Mouse (Mus musculus) heart, embryonic 10.5 days (tissue): ENCODE data around the gene Slc16a8. TPM values are rescaled to one million over a fixed set of nuclear protein-coding genes. Genes with fewer than 3 reads are reported as not detected.
A peak's percentile ranks its signal among the peaks of the same experiment; 100 is the strongest.

ENCODE experiments used
- DNase-seq: peaks from one replicate; pipeline ENCODE4 v3.0.0-alpha.2; 2017; ENCODE audit warnings: low spot score
- H3K27ac ChIP-seq: fragments of 300-500 bp; sonication (generic); 2 replicates; pipeline ENCODE4 v1.5.1; 2016; ENCODE audit warnings: mild to moderate bottlenecking
- H3K27me3 ChIP-seq: fragments of 300-500 bp; sonication (generic); 2 replicates; pipeline ENCODE4 v1.6.1; 2016; ENCODE audit warnings: mild to moderate bottlenecking; ENCODE audit not compliant: poor library complexity, insufficient read depth, severe bottlenecking
- H3K36me3 ChIP-seq: fragments of 300-500 bp; sonication (generic); 2 replicates; pipeline ENCODE4 v1.6.1; 2016; ENCODE audit warnings: mild to moderate bottlenecking, moderate library complexity
- H3K4me1 ChIP-seq: fragments of 300-500 bp; sonication (generic); 2 replicates; pipeline ENCODE4 v1.6.1; 2016; ENCODE audit warnings: mild to moderate bottlenecking
- H3K4me3 ChIP-seq: fragments of 300-500 bp; sonication (generic); 2 replicates; pipeline ENCODE4 v1.5.1; 2016; ENCODE audit warnings: mild to moderate bottlenecking, moderate library complexity
- H3K9me3 ChIP-seq: fragments of 300-500 bp; sonication (generic); 2 replicates; pipeline ENCODE4 v1.6.1; 2016; ENCODE audit warnings: mild to moderate bottlenecking, moderate library complexity
- WGBS: fragments of 180-500 bp; shearing (Covaris S2); methylation state at CpG from one replicate; pipeline ENCODE4 v1.1.7; 2016; 5-methylcytosine and 5-hydroxymethylcytosine counted together
- polyA plus RNA-seq: library from polyadenylated mRNA; unstranded; fragments of >200 nt; fragmentation: Nextera tagmentation; extraction: Ambion mirVana; gene quantifications from 2 replicates; pipeline ENCODE4 v1.2.1, GENCODE M21; 2016

Slc16a8 gene
- polyA plus RNA-seq, 1 experiment from 2014 or later, result 0.15 TPM

DNA sequence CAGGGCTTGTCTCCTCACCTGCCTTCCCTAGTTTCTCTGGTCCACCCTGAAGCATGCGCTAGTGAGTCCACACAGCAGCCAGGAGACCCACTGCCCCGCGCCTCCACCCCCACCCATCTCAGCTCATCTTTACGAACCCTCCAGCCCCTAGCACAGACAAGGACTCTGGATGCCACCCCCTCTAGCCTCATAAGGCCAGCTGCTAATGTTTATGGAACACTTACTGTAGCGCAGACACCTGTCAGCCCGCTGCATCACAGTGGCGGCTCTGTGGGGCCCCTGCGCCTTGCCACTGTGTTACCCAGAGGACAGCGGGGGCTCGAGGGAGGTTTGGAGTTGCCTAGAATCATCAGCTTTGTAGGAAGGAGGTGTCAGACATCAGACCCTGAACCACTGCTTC lies 52.0 kb downstream of the Slc16a8 start:
- Histone ChIP-seq H3K27ac (peak overlapping the region; percentile 62), H3K9me3 (no peaks in the 10 kb centered on the region), H3K27me3 (peaks cover 51% of the 10 kb centered on the region), H3K36me3 (no peaks in the 10 kb centered on the region), H3K4me1 (peaks cover 30% of the 10 kb centered on the region), H3K4me3 (peak overlapping the region; percentile 18)
- 21% methylated on average over 10 of the region's 10 CpGs for WGBS
- DNase-seq, result no peak

DNA sequence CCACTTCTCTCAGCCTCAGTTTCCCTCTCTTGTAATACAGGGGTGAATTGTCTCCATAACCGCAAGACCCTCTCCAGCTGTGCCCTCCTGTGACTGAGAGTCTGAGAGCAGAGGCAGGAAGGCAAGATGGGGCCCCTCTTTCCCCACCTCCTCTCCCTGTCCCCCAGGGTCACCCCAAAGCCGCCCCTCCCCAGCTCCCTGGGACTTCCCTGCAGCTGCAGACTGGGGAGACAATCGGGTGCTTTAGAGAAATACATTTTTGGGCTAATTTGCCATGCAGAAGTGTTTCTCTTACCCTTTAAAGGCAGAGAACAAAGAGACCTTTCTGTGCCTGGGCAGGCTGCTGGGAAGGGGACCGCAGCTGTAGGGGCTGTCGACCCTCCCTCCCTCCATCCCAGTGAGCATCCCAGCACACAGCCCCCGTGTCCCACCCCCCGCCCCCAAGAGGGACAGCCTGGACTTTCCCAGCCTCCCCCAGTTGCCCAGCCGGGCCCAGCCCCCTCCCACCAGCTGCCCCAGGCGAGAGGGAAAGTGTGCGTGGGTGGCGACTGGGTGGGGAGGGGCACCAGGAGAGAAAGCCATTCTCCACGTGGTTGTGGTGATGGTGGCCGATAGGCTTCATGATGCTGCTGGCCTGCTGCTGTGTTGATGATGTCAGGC lies 52.9 kb downstream of the Slc16a8 start:
- H3K4me3 ChIP-seq, result no peak overlapping the region; the same call in 1 of the 2 replicates
- no peak for DNase-seq
- H3K4me1 ChIP-seq, result peaks cover 29% of the 10 kb centered on the region
- H3K36me3 ChIP-seq, result no peaks in the 10 kb centered on the region
- 29% methylated on average over 13 of the region's 13 CpGs for WGBS
- H3K27me3 ChIP-seq, result peaks cover 51% of the 10 kb centered on the region
- peak overlapping the region; percentile 69 for H3K27ac ChIP-seq
- H3K9me3 ChIP-seq, result no peaks in the 10 kb centered on the region

Other genes starting within 250 kb of the Slc16a8 start
- gene H1f0, start 226.3 kb downstream of the Slc16a8 start, polyA plus RNA-seq, result 195 and 250 TPM in 2 replicates
- 0.26 TPM in 1 of 2 replicates, not detected in the other for gene Galr3, start 212.9 kb downstream of the Slc16a8 start, polyA plus RNA-seq
- 34.8 and 48.7 TPM in 2 replicates for gene Ankrd54, start 191.9 kb downstream of the Slc16a8 start, polyA plus RNA-seq
- gene Eif3l, start 179.6 kb downstream of the Slc16a8 start, polyA plus RNA-seq, result 201 and 226 TPM in 2 replicates
- gene Micall1, start 145.9 kb downstream of the Slc16a8 start, polyA plus RNA-seq, result 13.1 and 14.5 TPM in 2 replicates
- gene Polr2f, start 113.8 kb downstream of the Slc16a8 start, polyA plus RNA-seq, result 289 and 326 TPM in 2 replicates
- 6.0 and 8.1 TPM in 2 replicates for gene 1700088E04Rik, start 113.5 kb downstream of the Slc16a8 start, polyA plus RNA-seq
- 0.34 and 1.6 TPM in 2 replicates for gene Sox10, start 89.5 kb downstream of the Slc16a8 start, polyA plus RNA-seq
- 41.0 and 41.3 TPM in 2 replicates for gene Pick1, start 25.6 kb downstream of the Slc16a8 start, polyA plus RNA-seq
- gene Gm49486, start 25.4 kb downstream of the Slc16a8 start, polyA plus RNA-seq, result 0.16 and 0.39 TPM in 2 replicates
- 10.2 and 14.7 TPM in 2 replicates for gene Baiap2l2, start 30.8 kb upstream of the Slc16a8 start, polyA plus RNA-seq
- gene Pla2g6, start 73.6 kb upstream of the Slc16a8 start, polyA plus RNA-seq, result 17.2 and 17.3 TPM in 2 replicates
- 1.6 and 2.0 TPM in 2 replicates for gene Maff, start 91.9 kb upstream of the Slc16a8 start, polyA plus RNA-seq
- 67.7 and 76.3 TPM in 2 replicates for gene Tmem184b, start 148.8 kb upstream of the Slc16a8 start, polyA plus RNA-seq
- 87.9 and 102 TPM in 2 replicates for gene Csnk1e, start 200.8 kb upstream of the Slc16a8 start, polyA plus RNA-seq